Mouse (Mus musculus) heart, postnatal 0 days (tissue): ENCODE measurements around the gene Pdlim5. TPM values are rescaled to one million over a fixed set of nuclear protein-coding genes. Genes with fewer than 3 reads are reported as not detected.

ENCODE experiments used
- ATAC-seq: fragments of 200-750 bp; cut with Nextera tagmentation; 2 replicates; pipeline ENCODE4 v1.8.0; 2017; ENCODE audit warnings: low read depth, moderate number of reproducible peaks, moderate library complexity; ENCODE audit not compliant: insufficient read depth
- DNase-seq: peaks from one replicate; pipeline ENCODE4 v3.0.0-alpha.2; 2016; ENCODE audit warnings: low spot score
- H3K27ac ChIP-seq: fragments of 300-500 bp; sonication (generic); 2 replicates; pipeline ENCODE4 v1.5.1; 2014; ENCODE audit warnings: low read depth, mild to moderate bottlenecking
- H3K27me3 ChIP-seq: fragments of 300-500 bp; sonication (generic); 2 replicates; pipeline ENCODE4 v1.6.1; 2014; ENCODE audit warnings: low read length, mixed read lengths; ENCODE audit not compliant: control insufficient read depth, insufficient read depth
- H3K36me3 ChIP-seq: fragments of 300-500 bp; sonication (generic); replicated peaks from 2 replicates; pipeline ENCODE4 v1.6.1; 2014; ENCODE audit warnings: low read length, mixed read lengths; ENCODE audit not compliant: control insufficient read depth, insufficient read depth
- H3K4me1 ChIP-seq: fragments of 300-500 bp; sonication (generic); 2 replicates; pipeline ENCODE4 v1.6.1; 2014; ENCODE audit warnings: antibody characterized with exemption; ENCODE audit not compliant: control insufficient read depth, insufficient read depth
- H3K4me2 ChIP-seq: fragments of 300-500 bp; sonication (generic); 2 replicates; pipeline ENCODE4 v1.6.1; 2014; ENCODE audit warnings: low read depth, mild to moderate bottlenecking, low read length, moderate library complexity
- H3K4me3 ChIP-seq: fragments of 300-500 bp; sonication (generic); 2 replicates; pipeline ENCODE4 v1.5.1; 2014; ENCODE audit warnings: low read depth, low read length
- H3K9ac ChIP-seq: fragments of 300-500 bp; sonication (generic); replicated peaks from 2 replicates; pipeline ENCODE4 v1.6.1; 2014; ENCODE audit warnings: low read depth, low read length, mixed read lengths
- H3K9me3 ChIP-seq: fragments of 300-500 bp; sonication (generic); replicated peaks from 2 replicates; pipeline ENCODE4 v1.6.1; 2016; ENCODE audit warnings: low read length; ENCODE audit not compliant: control insufficient read depth
- CTCF ChIP-seq: IDR thresholded peaks from 2 replicates; pipeline ENCODE4 v1.5.1; 2016; ENCODE audit warnings: antibody characterized with exemption, control low read depth, low read depth
- EP300 ChIP-seq: IDR thresholded peaks from 2 replicates; pipeline ENCODE4 v1.6.1; 2016; ENCODE audit warnings: antibody characterized with exemption, low read depth
- WGBS: fragments of 180-500 bp; shearing (Covaris S2); extraction: QIAGEN DNeasy Blood & Tissue Kit; methylation state at CpG from one replicate; pipeline ENCODE4 v1.1.7; 2014; 5-methylcytosine and 5-hydroxymethylcytosine counted together
- polyA plus RNA-seq: library from polyadenylated mRNA; unstranded; fragments of >200 nt; fragmentation: Nextera tagmentation; extraction: Ambion mirVana; gene quantifications from 2 replicates; pipeline ENCODE4 v1.2.1, GENCODE M21; 2015
- total RNA-seq: library from RNA; depleted of rRNA; stranded (reverse); fragments of >200 nt; gene quantifications from 2 replicates; pipeline ENCODE4 v1.2.3, GENCODE M21; 2014; ENCODE audit warnings: low replicate concordance

The Pdlim5 gene
- total and polyA plus RNA-seq, 2 experiments from 2014 or later = 367 to 512 TPM

DNA sequence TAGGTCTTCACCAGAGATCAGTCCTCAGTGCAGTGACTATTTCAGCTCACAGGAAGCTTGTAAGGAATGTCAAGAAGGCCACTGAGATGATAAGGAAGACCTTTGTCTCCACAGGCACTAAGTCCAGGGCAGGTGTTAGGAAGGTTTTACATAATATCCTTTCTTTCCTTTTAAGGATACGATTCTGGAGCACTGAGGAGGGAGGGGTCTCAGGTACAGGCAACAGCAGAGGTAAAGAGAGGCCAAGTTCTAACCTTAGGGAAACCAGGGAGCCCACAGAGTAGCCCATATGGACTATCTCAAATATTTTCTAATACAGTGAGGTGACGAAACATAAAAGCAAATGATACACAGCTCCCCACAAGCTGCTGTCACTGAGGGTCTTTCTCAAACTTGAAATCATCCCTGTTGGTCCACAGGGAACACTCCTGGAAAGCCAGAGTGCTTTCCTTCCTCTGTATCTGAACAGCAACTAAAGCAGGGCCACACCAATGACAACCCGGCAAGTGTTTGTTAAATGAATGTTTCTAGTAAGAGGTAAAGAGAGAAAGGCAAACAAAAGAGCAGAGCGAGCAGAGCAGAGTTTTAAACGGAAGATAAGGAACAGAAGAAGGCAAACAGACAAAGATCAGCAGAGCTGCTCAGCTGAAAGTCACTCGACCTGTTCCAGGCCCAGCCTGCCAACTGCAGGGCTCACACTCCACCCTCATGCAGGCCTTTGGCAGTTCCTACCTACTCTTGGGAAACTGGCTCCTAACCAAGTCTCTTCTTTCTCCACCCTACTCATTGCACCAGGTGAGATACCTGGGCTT lies 55.9 kb downstream of the Pdlim5 start:
- TF ChIP-seq CTCF = no peak
- TF ChIP-seq EP300 = no peak
- Histone ChIP-seq H3K4me1 (peaks cover 28% of the 10 kb centered on the region), H3K9ac (no peak overlapping the region), H3K4me3 (no peak overlapping the region), H3K27me3 (no peaks in the 10 kb centered on the region), H3K27ac (peak overlapping the region; percentile 58), H3K9me3 (no peaks in the 10 kb centered on the region), H3K4me2 (no peak overlapping the region), H3K36me3 (peaks cover 17% of the 10 kb centered on the region)
- no peak for ATAC-seq
- WGBS = 25% methylated on average over 6 of the region's 6 CpGs
- no peak for DNase-seq

DNA sequence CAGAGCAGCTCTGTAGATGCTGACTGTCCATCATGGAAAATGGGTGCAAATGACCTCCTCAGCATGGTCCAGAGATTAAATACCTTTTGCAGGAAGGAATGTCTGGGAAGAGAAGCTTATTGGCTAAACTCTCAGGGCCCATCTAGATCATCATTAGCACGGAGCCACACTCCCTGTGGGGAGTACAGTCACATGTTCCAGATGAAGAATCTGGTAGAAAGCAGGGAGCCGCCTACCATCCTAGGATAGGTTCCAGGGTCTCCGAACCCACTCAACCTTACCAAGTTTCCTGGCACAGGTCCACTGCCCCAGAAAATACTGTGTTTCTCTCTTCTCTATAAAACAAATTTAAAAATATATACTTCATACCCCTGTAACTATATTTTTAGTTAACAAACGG lies 57.4 kb downstream of the Pdlim5 start:
- Histone ChIP-seq H3K4me2 (no peak overlapping the region), H3K4me3 (no peak overlapping the region), H3K4me1 (peaks cover 38% of the 10 kb centered on the region), H3K27ac (no peak overlapping the region), H3K27me3 (no peaks in the 10 kb centered on the region), H3K9ac (no peak overlapping the region), H3K9me3 (no peaks in the 10 kb centered on the region), H3K36me3 (peaks cover 21% of the 10 kb centered on the region)
- no peak for DNase-seq
- WGBS = 56% methylated on average over 4 of the region's 4 CpGs
- ATAC-seq = no peak
- TF ChIP-seq CTCF (no peak), EP300 (no peak)

DNA sequence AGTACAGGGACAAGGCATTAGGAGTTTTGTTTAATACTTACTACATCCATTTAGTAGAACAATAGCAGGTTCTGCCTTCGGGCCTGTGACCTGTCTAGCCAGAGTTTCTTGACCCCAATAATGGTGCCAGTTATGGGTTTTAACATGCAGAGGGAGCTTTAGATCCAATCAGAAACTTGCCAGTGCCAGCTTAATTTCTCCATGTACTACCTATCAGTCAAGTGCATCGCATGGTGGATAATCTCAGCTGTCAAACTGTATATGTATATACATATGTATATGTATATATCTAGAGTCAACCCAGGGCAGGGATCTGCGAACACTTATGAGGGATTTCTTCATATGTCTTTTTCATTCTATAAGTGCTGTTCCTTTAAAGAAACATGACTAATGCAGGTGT lies 61.0 kb downstream of the Pdlim5 start:
- Histone ChIP-seq H3K27me3 (no peaks in the 10 kb centered on the region), H3K9me3 (no peaks in the 10 kb centered on the region), H3K9ac (no peak overlapping the region), H3K36me3 (peaks cover 21% of the 10 kb centered on the region), H3K4me1 (peaks cover 36% of the 10 kb centered on the region), H3K4me3 (no peak overlapping the region), H3K27ac (no peak overlapping the region), H3K4me2 (no peak overlapping the region)
- DNase-seq (no peak), ATAC-seq (no peak)
- WGBS = 88% methylated on average over 3 of the region's 3 CpGs
- TF ChIP-seq CTCF (no peak), EP300 (no peak)

DNA sequence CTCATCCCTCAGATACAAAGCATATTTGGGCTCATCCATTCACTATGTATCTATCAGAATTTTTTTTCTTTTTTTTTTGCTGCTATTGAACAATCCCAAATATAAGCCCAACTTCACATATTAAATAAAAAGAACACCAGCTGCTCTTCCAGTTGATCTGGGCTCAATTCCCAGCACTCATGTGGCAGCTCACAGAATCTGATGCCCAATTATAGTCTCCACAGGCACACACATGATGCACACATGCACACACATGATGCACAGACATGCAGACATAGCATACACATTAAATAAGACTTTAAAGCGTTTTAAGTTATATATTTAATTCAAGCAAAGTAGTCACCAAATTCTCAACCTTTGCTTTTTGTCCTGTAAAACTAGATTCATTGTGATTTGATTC lies 62.0 kb downstream of the Pdlim5 start:
- WGBS = 92% methylated on average over 1 of the region's 1 CpGs
- Histone ChIP-seq H3K27ac (no peak overlapping the region), H3K36me3 (peaks cover 14% of the 10 kb centered on the region), H3K4me3 (no peak overlapping the region), H3K9me3 (no peaks in the 10 kb centered on the region), H3K27me3 (no peaks in the 10 kb centered on the region), H3K4me2 (no peak overlapping the region), H3K4me1 (peaks cover 29% of the 10 kb centered on the region), H3K9ac (no peak overlapping the region)
- DNase-seq (no peak), ATAC-seq (no peak)
- TF ChIP-seq CTCF (no peak), EP300 (no peak)

DNA sequence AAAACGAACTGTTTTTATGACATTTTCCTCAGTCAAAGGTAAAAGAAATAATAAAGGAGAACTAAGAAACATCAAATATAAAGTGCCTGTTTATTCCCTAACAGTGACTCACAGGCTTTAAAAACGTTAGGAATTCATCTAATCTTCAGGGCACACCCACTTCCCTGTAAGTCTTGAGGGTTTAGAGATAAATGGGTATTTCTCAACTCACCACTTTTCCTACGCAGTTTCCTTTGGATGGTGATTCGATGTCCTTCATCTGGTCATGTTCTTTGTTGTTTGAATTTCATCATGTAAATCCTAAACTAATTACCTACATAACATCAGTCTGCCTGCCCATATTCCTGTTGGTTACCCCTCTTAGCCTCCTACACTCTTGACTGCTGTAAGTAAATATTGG lies 62.8 kb downstream of the Pdlim5 start:
- ATAC-seq (no peak), DNase-seq (peak; percentile 38)
- H3K36me3 ChIP-seq = peaks cover 10% of the 10 kb centered on the region
- H3K4me1 ChIP-seq = peaks cover 24% of the 10 kb centered on the region
- no peaks in the 10 kb centered on the region for H3K27me3 ChIP-seq
- H3K9ac ChIP-seq = no peak overlapping the region
- peak overlapping the region; percentile 22 for H3K27ac ChIP-seq
- 17% methylated on average over 4 of the region's 4 CpGs for WGBS
- no peaks in the 10 kb centered on the region for H3K9me3 ChIP-seq
- H3K4me3 ChIP-seq = no peak overlapping the region
- TF ChIP-seq EP300 (0 out of 2 replicates have a peak, but pooled peaks have one; percentile 40), CTCF (no peak)
- H3K4me2 ChIP-seq = no peak overlapping the region
